Mouse (Mus musculus): Measurements from ENCODE around the gene Patj. TPM values are rescaled to one million over a fixed set of nuclear protein-coding genes. Genes with fewer than 3 reads are reported as not detected.

The Patj gene
- polyA plus RNA-seq, 1 experiment from 2014 or later, result 8.9 TPM

DNA sequence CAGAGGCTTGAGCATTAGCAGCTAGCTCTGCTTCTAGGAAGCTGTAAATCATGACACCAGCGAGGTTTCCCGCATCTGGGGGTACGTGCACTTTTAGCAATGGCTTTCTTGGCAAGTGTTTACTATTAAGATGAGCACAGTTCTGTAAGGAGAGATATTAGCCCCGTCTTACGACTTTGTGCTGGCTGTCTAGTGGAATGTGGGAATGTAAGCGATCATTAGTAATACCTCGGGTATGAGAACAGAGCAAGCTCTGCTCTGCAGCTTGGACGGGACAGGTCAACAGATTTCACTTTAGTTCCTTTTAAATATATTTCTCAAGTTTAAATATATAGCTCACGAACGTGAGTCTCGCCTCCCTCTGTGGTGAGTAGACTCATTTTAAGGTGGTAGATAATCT is 54.7 kb downstream of the Patj start:
- no peaks in the 10 kb centered on the region for H3K9me3 ChIP-seq
- WGBS, result 75% methylated on average over 11 of the region's 11 CpGs

DNA sequence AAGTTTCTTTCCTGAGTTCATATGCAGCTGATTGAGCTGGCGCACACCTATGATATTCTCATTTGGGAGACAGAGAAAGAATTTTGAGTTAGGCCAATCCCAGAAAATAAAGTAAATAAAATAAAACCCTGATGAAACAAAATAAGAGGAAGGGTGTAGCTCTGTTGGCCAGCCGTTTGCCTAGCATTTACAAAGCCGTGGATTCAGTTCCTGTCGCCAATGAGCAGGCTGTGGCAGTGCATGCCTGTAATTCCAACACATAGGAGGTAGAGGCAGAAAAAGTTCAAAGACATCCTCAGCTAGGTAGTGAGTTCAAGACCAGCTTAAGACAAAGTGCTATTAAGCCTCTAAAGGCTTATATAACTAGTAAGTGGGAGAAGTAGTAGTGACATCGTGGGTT is 55.2 kb downstream of the Patj start:
- no peak overlapping the region for H3K9ac ChIP-seq

More for the DNA sequence above, 54.7 kb downstream of the Patj start:
- Histone ChIP-seq H3K9ac (no peak overlapping the region), H3K27ac (replicated peaks) (no peak overlapping the region), H3K4me3 (no peak overlapping the region), H3K4me1 (peaks cover 31% of the 10 kb centered on the region), H3K36me3 (no peaks in the 10 kb centered on the region), H3K27me3 (replicated peaks) (no peaks in the 10 kb centered on the region), H3K4me2 (no peak overlapping the region)
- no peak for ATAC-seq (ENCODE audit: extremely low read depth, insufficient number of reproducible peaks, low FRiP score, low TSS enrichment)

DNA sequence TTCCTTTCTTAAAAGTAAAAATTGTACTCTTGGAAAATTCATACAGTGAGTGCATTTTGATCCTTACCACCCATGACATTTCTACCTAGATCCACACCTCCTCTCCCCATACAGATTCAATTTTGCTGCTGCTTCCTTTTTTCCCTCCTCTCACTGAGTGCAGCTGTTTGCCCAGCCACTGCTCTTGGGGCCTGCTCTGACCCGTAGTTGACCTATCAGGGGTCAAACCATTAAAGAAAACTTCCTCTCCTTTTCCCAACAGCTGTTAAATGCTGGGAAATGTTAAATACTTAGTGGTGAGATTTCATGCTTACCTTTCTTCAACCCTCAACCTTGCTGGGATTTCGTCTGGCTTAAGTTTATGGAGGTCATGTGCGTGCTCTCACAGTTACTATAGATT is 55.7 kb downstream of the Patj start:
- ATAC-seq (ENCODE audit: extremely low read depth, insufficient number of reproducible peaks, low FRiP score, low TSS enrichment), result no peak

More for the DNA sequence above, 55.2 kb downstream of the Patj start:
- H3K4me3 ChIP-seq, result no peak overlapping the region
- H3K27ac ChIP-seq (replicated peaks), result no peak overlapping the region
- WGBS, result 75% methylated on average over 5 of the region's 5 CpGs
- no peaks in the 10 kb centered on the region for H3K27me3 ChIP-seq (replicated peaks)
- ATAC-seq (ENCODE audit: extremely low read depth, insufficient number of reproducible peaks, low FRiP score, low TSS enrichment), result no peak
- no peaks in the 10 kb centered on the region for H3K9me3 ChIP-seq
- H3K36me3 ChIP-seq, result no peaks in the 10 kb centered on the region
- H3K4me1 ChIP-seq, result peaks cover 31% of the 10 kb centered on the region
- H3K4me2 ChIP-seq, result no peak overlapping the region

GRCm38 (mm10) chr4:98452725-98453124 is 57.1 kb downstream of the Patj start:
- WGBS, result 95% methylated on average over 2 of the region's 2 CpGs
- ATAC-seq (ENCODE audit: extremely low read depth, insufficient number of reproducible peaks, low FRiP score, low TSS enrichment), result no peak
- H3K4me2 ChIP-seq, result no peak overlapping the region
- H3K4me3 ChIP-seq, result no peak overlapping the region
- H3K4me1 ChIP-seq, result peaks cover 31% of the 10 kb centered on the region
- H3K9ac ChIP-seq, result no peak overlapping the region
- no peak overlapping the region for H3K27ac ChIP-seq (replicated peaks)
- no peaks in the 10 kb centered on the region for H3K36me3 ChIP-seq
- no peaks in the 10 kb centered on the region for H3K9me3 ChIP-seq
- no peaks in the 10 kb centered on the region for H3K27me3 ChIP-seq (replicated peaks)

More for the DNA sequence above, 55.7 kb downstream of the Patj start:
- Histone ChIP-seq H3K27ac (replicated peaks) (no peak overlapping the region), H3K27me3 (replicated peaks) (no peaks in the 10 kb centered on the region), H3K9me3 (no peaks in the 10 kb centered on the region), H3K36me3 (no peaks in the 10 kb centered on the region), H3K4me3 (no peak overlapping the region), H3K4me2 (no peak overlapping the region), H3K4me1 (peaks cover 31% of the 10 kb centered on the region), H3K9ac (no peak overlapping the region)
- WGBS, result 69% methylated on average over 3 of the region's 3 CpGs

GRCm38 (mm10) chr4:98453231-98453630 is 57.6 kb downstream of the Patj start:
- no peaks in the 10 kb centered on the region for H3K9me3 ChIP-seq
- no peak for ATAC-seq (ENCODE audit: extremely low read depth, insufficient number of reproducible peaks, low FRiP score, low TSS enrichment)
- no peak overlapping the region for H3K4me3 ChIP-seq
- no peak overlapping the region for H3K9ac ChIP-seq
- H3K4me2 ChIP-seq, result no peak overlapping the region
- peaks cover 31% of the 10 kb centered on the region for H3K4me1 ChIP-seq
- 68% methylated on average over 5 of the region's 5 CpGs for WGBS
- H3K36me3 ChIP-seq, result no peaks in the 10 kb centered on the region
- H3K27ac ChIP-seq (replicated peaks), result no peak overlapping the region
- no peaks in the 10 kb centered on the region for H3K27me3 ChIP-seq (replicated peaks)

GRCm38 (mm10) chr4:98455352-98455751 is 59.8 kb downstream of the Patj start:
- H3K36me3 ChIP-seq, result no peaks in the 10 kb centered on the region
- WGBS, result 80% methylated on average over 2 of the region's 2 CpGs

DNA sequence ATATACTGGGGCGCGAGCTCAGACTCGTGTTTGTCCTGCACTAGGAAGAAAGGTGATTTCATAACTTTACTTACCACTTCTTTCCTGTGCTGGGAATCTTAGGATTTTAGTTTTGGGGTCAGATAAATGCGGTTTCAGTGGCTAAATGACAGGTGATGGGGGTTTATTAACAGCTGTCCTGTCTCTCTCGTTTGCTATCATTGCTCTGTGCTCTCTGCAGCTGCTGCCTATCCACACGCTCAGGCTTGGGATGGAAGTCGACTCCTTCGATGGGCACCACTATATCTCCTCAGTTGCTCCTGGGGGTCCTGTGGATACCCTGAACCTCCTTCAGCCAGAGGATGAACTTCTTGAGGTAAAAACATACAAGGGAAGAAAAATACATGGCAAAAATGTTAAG is 60.3 kb downstream of the Patj start:
- H3K9ac ChIP-seq, result no peak overlapping the region
- H3K4me3 ChIP-seq, result no peak overlapping the region
- H3K9me3 ChIP-seq, result no peaks in the 10 kb centered on the region
- peaks cover 22% of the 10 kb centered on the region for H3K4me1 ChIP-seq
- 84% methylated on average over 8 of the region's 8 CpGs for WGBS
- no peak overlapping the region for H3K4me2 ChIP-seq
- ATAC-seq (ENCODE audit: extremely low read depth, insufficient number of reproducible peaks, low FRiP score, low TSS enrichment), result no peak
- H3K27me3 ChIP-seq (replicated peaks), result no peaks in the 10 kb centered on the region
- H3K36me3 ChIP-seq, result no peaks in the 10 kb centered on the region
- H3K27ac ChIP-seq (replicated peaks), result no peak overlapping the region

More at GRCm38 (mm10) chr4:98455352-98455751, 59.8 kb downstream of the Patj start:
- Histone ChIP-seq H3K27me3 (replicated peaks) (no peaks in the 10 kb centered on the region), H3K4me3 (no peak overlapping the region), H3K9ac (no peak overlapping the region), H3K4me1 (peaks cover 24% of the 10 kb centered on the region), H3K27ac (replicated peaks) (no peak overlapping the region), H3K9me3 (no peaks in the 10 kb centered on the region), H3K4me2 (no peak overlapping the region)
- ATAC-seq (ENCODE audit: extremely low read depth, insufficient number of reproducible peaks, low FRiP score, low TSS enrichment), result no peak

DNA sequence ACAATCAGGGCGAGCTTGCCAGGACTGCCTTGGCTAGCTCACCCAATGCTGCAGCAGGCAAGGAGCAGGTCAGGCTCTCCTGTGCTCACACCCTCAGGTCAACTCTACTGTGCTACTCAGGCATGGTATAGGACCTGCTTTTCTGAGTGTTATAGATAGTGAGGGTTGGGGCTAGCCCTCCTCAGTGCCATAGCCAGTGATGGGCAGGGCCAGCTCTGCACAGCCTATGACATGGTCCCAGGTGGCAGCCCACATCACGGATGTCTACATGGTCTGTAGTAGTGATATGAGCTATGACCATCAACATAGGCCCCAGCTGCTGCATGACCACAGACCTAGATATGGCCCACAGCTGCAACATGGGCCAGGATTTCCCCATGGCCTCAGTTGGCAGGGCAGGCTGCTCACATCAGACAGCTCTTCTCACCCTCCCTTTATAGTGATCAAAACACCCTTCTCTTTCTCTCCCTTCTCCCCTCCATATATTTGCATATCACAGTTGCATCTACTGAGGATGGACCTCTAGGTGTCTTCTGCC is 66.3 kb downstream of the Patj start:
- no peaks in the 10 kb centered on the region for H3K27me3 ChIP-seq (replicated peaks)
- no peaks in the 10 kb centered on the region for H3K9me3 ChIP-seq
- no peak for ATAC-seq (ENCODE audit: extremely low read depth, insufficient number of reproducible peaks, low FRiP score, low TSS enrichment)
- no peak overlapping the region for H3K4me2 ChIP-seq
- no peak overlapping the region for H3K9ac ChIP-seq
- H3K4me3 ChIP-seq, result no peak overlapping the region
- H3K4me1 ChIP-seq, result no peaks in the 10 kb centered on the region
- H3K27ac ChIP-seq (replicated peaks), result no peak overlapping the region
- H3K36me3 ChIP-seq, result peaks cover 20% of the 10 kb centered on the region
- WGBS, result 85% methylated on average over 2 of the region's 2 CpGs

DNA sequence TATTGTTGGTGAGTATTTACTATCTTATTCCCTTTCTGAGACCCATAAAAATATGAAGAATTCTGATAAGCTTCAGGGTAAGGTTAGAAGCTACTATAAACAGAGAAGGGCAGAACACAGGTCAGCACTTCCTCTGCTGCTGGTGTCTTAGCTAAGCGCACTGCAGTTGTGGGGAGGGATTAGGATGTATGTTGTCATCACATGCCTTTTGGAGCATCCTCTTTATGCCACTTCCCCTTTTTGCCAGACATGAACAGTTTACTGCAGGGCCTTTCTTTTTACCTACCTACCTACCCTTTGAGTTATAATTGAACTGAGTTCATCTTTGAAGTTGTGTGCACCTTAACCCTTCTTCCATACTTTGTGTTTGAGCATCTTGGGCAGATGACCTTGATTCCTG is 69.9 kb downstream of the Patj start:
- no peak overlapping the region for H3K4me3 ChIP-seq
- H3K36me3 ChIP-seq, result peaks cover 32% of the 10 kb centered on the region
- no peaks in the 10 kb centered on the region for H3K9me3 ChIP-seq
- WGBS, result 86% methylated on average over 1 of the region's 1 CpGs
- ATAC-seq (ENCODE audit: extremely low read depth, insufficient number of reproducible peaks, low FRiP score, low TSS enrichment), result no peak
- no peaks in the 10 kb centered on the region for H3K27me3 ChIP-seq (replicated peaks)
- H3K4me2 ChIP-seq, result no peak overlapping the region
- no peak overlapping the region for H3K27ac ChIP-seq (replicated peaks)
- peaks cover 6% of the 10 kb centered on the region; the same call in 1 of the 2 replicates for H3K4me1 ChIP-seq
- H3K9ac ChIP-seq, result no peak overlapping the region

DNA sequence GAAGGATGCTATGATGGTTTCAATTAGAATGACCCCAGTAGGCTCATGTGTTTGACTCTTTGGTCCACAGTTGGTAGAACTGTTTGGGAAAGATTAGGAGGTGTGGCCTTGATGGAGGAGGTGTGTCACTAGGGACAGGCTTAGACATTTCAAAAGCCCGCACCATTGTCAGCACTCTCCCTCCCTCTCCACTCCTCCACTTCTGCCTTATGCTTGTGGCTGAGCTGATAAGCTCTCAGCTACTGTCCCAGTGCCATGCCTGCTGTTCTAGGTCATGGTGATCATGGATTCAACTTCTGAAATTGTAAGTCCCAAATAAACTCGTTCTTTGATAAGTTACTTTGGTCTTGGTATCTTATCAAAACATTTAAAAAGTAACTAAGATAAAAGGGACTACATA is 70.3 kb downstream of the Patj start:
- Histone ChIP-seq H3K4me3 (no peak overlapping the region), H3K36me3 (peaks cover 32% of the 10 kb centered on the region), H3K27ac (replicated peaks) (no peak overlapping the region), H3K9me3 (no peaks in the 10 kb centered on the region), H3K27me3 (replicated peaks) (no peaks in the 10 kb centered on the region), H3K4me1 (peaks cover 6% of the 10 kb centered on the region; the same call in 1 of the 2 replicates), H3K4me2 (no peak overlapping the region), H3K9ac (no peak overlapping the region)
- ATAC-seq (ENCODE audit: extremely low read depth, insufficient number of reproducible peaks, low FRiP score, low TSS enrichment), result no peak
- WGBS, result 39% methylated on average over 2 of the region's 2 CpGs

DNA sequence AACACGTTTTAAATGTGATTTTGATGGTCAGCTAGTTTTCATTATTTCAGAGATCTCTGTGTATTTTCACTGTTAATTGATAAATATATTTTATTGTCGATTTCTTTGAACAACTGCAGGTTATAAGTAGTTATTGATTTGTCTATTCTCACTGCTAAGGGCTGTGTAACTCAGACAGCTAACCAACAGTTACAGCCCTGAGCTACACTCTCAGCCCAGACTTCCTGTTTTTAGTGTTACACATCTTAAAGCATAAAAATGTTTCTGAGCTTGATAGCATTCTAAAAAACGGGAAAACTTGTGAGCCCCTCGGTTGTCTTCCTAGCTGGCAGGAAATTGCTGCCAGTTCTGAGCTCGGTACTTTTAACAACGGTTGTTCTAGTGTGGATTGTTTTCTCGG is 75.8 kb downstream of the Patj start:
- peaks cover 6% of the 10 kb centered on the region; the same call in 1 of the 2 replicates for H3K4me1 ChIP-seq
- H3K36me3 ChIP-seq, result peaks cover 13% of the 10 kb centered on the region
- H3K9me3 ChIP-seq, result no peaks in the 10 kb centered on the region
- no peak overlapping the region for H3K4me2 ChIP-seq
- H3K9ac ChIP-seq, result no peak overlapping the region
- H3K27ac ChIP-seq (replicated peaks), result no peak overlapping the region
- H3K27me3 ChIP-seq (replicated peaks), result no peaks in the 10 kb centered on the region
- 66% methylated on average over 7 of the region's 7 CpGs for WGBS
- ATAC-seq (ENCODE audit: extremely low read depth, insufficient number of reproducible peaks, low FRiP score, low TSS enrichment), result no peak
- no peak overlapping the region for H3K4me3 ChIP-seq

GRCm38 (mm10) chr4:98473491-98473890 is 77.9 kb downstream of the Patj start:
- Histone ChIP-seq H3K4me1 (peaks cover 6% of the 10 kb centered on the region; the same call in 1 of the 2 replicates), H3K27ac (replicated peaks) (no peak overlapping the region), H3K4me2 (no peak overlapping the region), H3K9me3 (no peaks in the 10 kb centered on the region), H3K9ac (no peak overlapping the region), H3K36me3 (no peaks in the 10 kb centered on the region), H3K27me3 (replicated peaks) (no peaks in the 10 kb centered on the region), H3K4me3 (no peak overlapping the region)
- WGBS, result 49% methylated on average over 3 of the region's 3 CpGs
- ATAC-seq (ENCODE audit: extremely low read depth, insufficient number of reproducible peaks, low FRiP score, low TSS enrichment), result no peak
